Mouse (Mus musculus): ENCODE data around the gene Exoc6b. TPM values are rescaled to one million over a fixed set of nuclear protein-coding genes. Genes with fewer than 3 reads are reported as not detected.
A peak's percentile ranks its signal among the peaks of the same experiment; 100 is the strongest.

Exoc6b gene
- total and polyA plus RNA-seq, 3 experiments: 0.76 to 8.7 (median 6.9) TPM

DNA sequence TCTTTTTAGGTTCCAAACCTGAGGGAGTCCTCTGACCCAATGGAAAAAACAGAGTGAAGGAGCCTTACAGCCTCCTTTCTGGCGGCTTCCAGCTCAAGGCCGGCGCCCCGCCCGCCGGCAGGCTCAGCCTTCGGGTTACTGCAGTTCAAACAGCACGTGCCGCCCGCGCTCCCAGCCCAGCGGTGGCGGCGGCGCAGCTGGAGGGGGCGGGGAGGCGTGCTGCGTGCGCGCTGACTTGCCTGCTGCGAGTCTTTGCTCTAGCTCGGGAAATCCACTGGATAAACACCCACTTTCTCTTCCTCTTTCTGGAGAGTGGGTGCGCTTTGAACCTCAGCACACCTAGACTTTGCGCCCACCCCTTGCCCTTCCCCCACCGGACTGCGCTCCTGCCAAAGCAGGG is 485.9 kb downstream of the Exoc6b start:
- TF ChIP-seq TAL1 (conservative IDR thresholded peaks at IDR 0.05; ENCODE audit: low read depth, low read length) (no peak), GATA2 (IDR thresholded peaks at IDR 0.05; ENCODE audit: borderline replicate concordance, low read depth, low read length) (no peak), CTCF (IDR thresholded peaks at IDR 0.05; ENCODE audit: low read depth, low read length) (no peak), GATA1 (IDR thresholded peaks at IDR 0.05; ENCODE audit: borderline replicate concordance, low read length) (no peak), POLR2AphosphoS5 (IDR thresholded peaks at IDR 0.05; ENCODE audit: insufficient replicate concordance, low read depth, low read length) (no peak)
- no peak for DNase-seq (ENCODE audit: low spot score)
- H3K36me3 ChIP-seq (replicated peaks): no peaks in the 10 kb centered on the region
- H3K4me3 ChIP-seq (ENCODE audit: low read depth, low read length): no peak overlapping the region
- H3K4me1 ChIP-seq (ENCODE audit: insufficient read depth, low read depth, low read length): no peaks in the 10 kb centered on the region
- peaks cover 19% of the 10 kb centered on the region for H3K9me3 ChIP-seq (replicated peaks)
- peaks cover 49% of the 10 kb centered on the region for H3K27me3 ChIP-seq (ENCODE audit: insufficient read depth, low read length)
- no peak for ATAC-seq (ENCODE audit: extremely low read depth, insufficient number of reproducible peaks, low FRiP score, poor library complexity, severe bottlenecking)

DNA sequence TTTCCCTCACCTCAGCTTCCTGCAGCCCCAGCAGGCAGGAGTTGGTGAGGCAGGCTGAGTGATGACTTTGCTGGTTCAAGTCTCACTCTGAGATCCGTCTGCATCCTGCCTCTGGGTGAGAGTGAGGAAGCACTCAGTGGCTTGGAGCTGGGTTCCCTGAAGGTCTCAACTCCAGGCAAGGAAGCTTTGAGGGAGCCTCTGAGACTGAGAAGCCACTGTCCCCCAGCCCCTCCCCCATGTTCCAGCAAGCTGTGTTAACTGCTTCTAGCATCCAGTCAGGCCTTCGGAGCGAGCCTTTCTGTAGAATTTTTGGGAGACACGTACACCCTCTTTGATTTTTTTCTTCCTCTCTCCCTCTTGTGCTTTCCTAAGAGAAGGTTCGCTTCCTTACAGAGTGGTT is 486.5 kb downstream of the Exoc6b start:
- no peaks in the 10 kb centered on the region for H3K4me1 ChIP-seq (ENCODE audit: insufficient read depth, low read depth, low read length)
- DNase-seq (ENCODE audit: low spot score) (no peak), ATAC-seq (ENCODE audit: extremely low read depth, insufficient number of reproducible peaks, low FRiP score, poor library complexity, severe bottlenecking) (no peak)
- H3K36me3 ChIP-seq (replicated peaks): no peaks in the 10 kb centered on the region
- TF ChIP-seq GATA2 (IDR thresholded peaks at IDR 0.05; ENCODE audit: borderline replicate concordance, low read depth, low read length): no peak
- TF ChIP-seq TAL1 (conservative IDR thresholded peaks at IDR 0.05; ENCODE audit: low read depth, low read length): no peak
- TF ChIP-seq GATA1 (IDR thresholded peaks at IDR 0.05; ENCODE audit: borderline replicate concordance, low read length): no peak
- TF ChIP-seq POLR2AphosphoS5 (IDR thresholded peaks at IDR 0.05; ENCODE audit: insufficient replicate concordance, low read depth, low read length): no peak
- no peak for TF ChIP-seq CTCF (IDR thresholded peaks at IDR 0.05; ENCODE audit: low read depth, low read length)
- peaks cover 18% of the 10 kb centered on the region for H3K9me3 ChIP-seq (replicated peaks)
- peaks cover 46% of the 10 kb centered on the region for H3K27me3 ChIP-seq (ENCODE audit: insufficient read depth, low read length)
- no peak overlapping the region for H3K4me3 ChIP-seq (ENCODE audit: low read depth, low read length)

DNA sequence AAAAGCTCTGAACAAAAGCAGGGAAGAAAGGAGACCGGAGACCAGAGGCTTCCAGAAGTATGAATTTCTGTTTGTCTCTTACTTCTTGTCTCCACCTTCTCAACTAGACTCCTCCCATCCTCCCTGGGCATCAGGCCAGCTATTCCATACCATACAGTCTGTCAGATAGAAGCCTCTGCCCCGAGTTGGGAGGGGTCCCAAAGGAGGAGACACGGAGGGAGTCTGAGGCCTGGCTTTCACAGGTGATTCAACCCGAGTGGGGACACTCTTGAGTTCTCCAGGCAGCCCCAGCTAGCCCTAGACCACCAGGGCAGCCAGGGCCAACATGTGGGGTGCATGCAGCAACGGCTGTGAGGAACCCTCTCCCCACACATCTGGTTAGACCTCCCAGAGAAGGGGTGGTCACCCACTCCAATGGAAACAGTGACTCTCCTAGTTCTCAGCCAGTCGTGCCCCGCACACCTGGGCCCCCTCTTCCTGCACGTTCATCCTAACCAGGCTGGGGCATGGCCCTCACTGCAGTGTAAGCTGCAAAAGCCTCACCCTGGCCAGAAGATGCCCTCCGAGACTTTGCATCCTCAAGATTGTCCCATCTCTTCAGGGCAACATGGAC is 487.4 kb downstream of the Exoc6b start:
- peaks cover 14% of the 10 kb centered on the region for H3K9me3 ChIP-seq (replicated peaks)
- DNase-seq (ENCODE audit: low spot score): no peak
- no peaks in the 10 kb centered on the region for H3K36me3 ChIP-seq (replicated peaks)
- TF ChIP-seq POLR2AphosphoS5 (IDR thresholded peaks at IDR 0.05; ENCODE audit: insufficient replicate concordance, low read depth, low read length) (no peak), GATA2 (IDR thresholded peaks at IDR 0.05; ENCODE audit: borderline replicate concordance, low read depth, low read length) (no peak), TAL1 (conservative IDR thresholded peaks at IDR 0.05; ENCODE audit: low read depth, low read length) (no peak), GATA1 (IDR thresholded peaks at IDR 0.05; ENCODE audit: borderline replicate concordance, low read length) (no peak), CTCF (IDR thresholded peaks at IDR 0.05; ENCODE audit: low read depth, low read length) (no peak)
- no peak for ATAC-seq (ENCODE audit: extremely low read depth, insufficient number of reproducible peaks, low FRiP score, poor library complexity, severe bottlenecking)
- peaks cover 37% of the 10 kb centered on the region; the same call in 1 of the 2 replicates for H3K27me3 ChIP-seq (ENCODE audit: insufficient read depth, low read length)
- H3K4me1 ChIP-seq (ENCODE audit: insufficient read depth, low read depth, low read length): no peaks in the 10 kb centered on the region
- H3K4me3 ChIP-seq (ENCODE audit: low read depth, low read length): no peak overlapping the region

DNA sequence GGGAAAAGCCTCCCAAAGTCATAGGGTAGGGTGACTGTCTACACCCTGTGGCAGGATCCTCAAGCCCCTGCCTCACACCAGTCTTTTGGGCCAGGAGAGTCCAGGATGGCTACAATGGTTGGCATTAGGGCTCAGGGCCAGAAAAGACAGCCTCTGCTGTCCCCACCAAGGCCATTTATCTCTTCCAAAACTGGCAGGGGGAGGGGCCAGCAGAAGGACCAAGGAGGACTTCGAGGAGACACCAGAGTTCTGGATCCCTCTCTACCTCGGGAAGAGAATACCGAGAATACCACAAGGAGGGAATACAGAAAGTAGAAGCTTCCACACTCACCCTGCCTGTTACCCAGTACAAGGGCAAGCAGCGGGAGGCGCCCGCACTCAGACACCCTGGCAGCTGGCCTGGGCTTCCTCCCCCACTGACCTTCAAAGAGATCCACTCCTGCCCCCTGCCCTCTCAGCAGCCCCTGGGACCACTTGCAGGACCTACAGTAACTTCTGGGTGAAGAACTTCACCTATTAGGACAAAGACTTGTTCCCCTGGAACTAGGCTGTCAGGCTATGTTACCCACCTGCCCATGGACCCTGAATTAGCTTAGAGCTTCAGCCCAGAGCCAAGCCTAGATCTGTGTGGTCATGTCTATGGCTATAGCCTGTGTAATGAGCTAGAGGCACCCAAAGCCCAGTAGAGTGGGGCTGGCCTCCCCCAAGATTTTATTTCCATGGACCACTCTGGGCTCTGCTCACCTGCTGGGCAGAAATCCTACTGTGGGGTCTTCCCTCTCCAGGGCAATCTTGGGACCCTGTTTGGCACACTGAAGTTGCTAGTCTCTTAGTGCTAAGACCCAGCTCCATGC is 488.1 kb downstream of the Exoc6b start:
- no peak for ATAC-seq (ENCODE audit: extremely low read depth, insufficient number of reproducible peaks, low FRiP score, poor library complexity, severe bottlenecking)
- no peak overlapping the region for H3K4me3 ChIP-seq (ENCODE audit: low read depth, low read length)
- DNase-seq (ENCODE audit: low spot score): no peak
- TF ChIP-seq POLR2AphosphoS5 (IDR thresholded peaks at IDR 0.05; ENCODE audit: insufficient replicate concordance, low read depth, low read length) (no peak), TAL1 (conservative IDR thresholded peaks at IDR 0.05; ENCODE audit: low read depth, low read length) (no peak), GATA1 (IDR thresholded peaks at IDR 0.05; ENCODE audit: borderline replicate concordance, low read length) (no peak), GATA2 (IDR thresholded peaks at IDR 0.05; ENCODE audit: borderline replicate concordance, low read depth, low read length) (no peak), CTCF (IDR thresholded peaks at IDR 0.05; ENCODE audit: low read depth, low read length) (no peak)
- H3K27me3 ChIP-seq (ENCODE audit: insufficient read depth, low read length): peaks cover 31% of the 10 kb centered on the region; the same call in 1 of the 2 replicates
- H3K36me3 ChIP-seq (replicated peaks): no peaks in the 10 kb centered on the region
- H3K4me1 ChIP-seq (ENCODE audit: insufficient read depth, low read depth, low read length): no peaks in the 10 kb centered on the region
- peaks cover 14% of the 10 kb centered on the region for H3K9me3 ChIP-seq (replicated peaks)

DNA sequence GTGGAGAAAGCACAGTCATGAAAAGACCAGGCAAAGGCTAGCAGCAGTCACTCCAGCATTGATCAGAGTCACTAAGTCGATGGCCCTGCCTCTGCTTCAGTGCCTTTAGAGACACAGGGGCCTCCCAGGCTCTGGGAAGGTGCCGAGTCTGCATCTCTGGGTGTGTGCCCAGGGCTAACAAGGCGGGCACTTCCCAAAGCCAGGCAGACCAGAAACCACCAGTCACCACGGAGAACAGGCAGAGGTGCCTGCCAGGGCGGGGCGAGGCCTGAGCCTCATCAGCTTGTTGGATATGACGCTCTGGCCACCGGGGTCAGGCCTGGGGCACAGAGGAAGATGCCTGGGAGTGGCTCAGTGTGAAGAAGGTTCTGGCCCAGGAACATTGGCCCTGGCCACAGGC is 489.8 kb downstream of the Exoc6b start:
- peaks cover 23% of the 10 kb centered on the region; the same call in 1 of the 2 replicates for H3K27me3 ChIP-seq (ENCODE audit: insufficient read depth, low read length)
- TF ChIP-seq POLR2AphosphoS5 (IDR thresholded peaks at IDR 0.05; ENCODE audit: insufficient replicate concordance, low read depth, low read length) (no peak), GATA1 (IDR thresholded peaks at IDR 0.05; ENCODE audit: borderline replicate concordance, low read length) (no peak), TAL1 (conservative IDR thresholded peaks at IDR 0.05; ENCODE audit: low read depth, low read length) (no peak)

DNA sequence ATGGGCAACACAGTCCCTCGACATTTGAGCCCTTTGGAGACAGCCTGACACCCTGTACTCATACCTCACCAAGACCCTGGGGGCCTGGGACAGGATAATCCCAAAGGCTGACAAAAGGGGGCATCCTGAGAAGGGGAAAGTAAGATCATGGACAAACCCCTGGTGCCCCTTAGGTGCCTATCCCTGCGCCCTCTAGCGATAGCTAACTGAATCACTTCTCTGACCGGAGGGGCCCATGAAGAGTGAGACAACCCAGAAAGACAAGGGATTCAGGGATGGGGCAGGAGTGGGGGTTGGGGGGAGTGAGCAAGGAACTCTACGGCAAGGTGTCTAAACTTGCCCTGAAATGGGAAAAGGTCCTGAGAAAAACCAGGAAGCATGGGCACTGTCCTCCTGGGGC is 490.4 kb downstream of the Exoc6b start:
- peak; percentile 26 for DNase-seq (ENCODE audit: low spot score)

More for the DNA sequence above, 489.8 kb downstream of the Exoc6b start:
- H3K36me3 ChIP-seq (replicated peaks): no peaks in the 10 kb centered on the region
- H3K9me3 ChIP-seq (replicated peaks): 0 out of 2 replicates have a peak, but pooled peaks cover 4% of the 10 kb centered on the region
- no peaks in the 10 kb centered on the region for H3K4me1 ChIP-seq (ENCODE audit: insufficient read depth, low read depth, low read length)
- DNase-seq (ENCODE audit: low spot score) (no peak), ATAC-seq (ENCODE audit: extremely low read depth, insufficient number of reproducible peaks, low FRiP score, poor library complexity, severe bottlenecking) (no peak)
- H3K4me3 ChIP-seq (ENCODE audit: low read depth, low read length): no peak overlapping the region

More for the DNA sequence above, 490.4 kb downstream of the Exoc6b start:
- Histone ChIP-seq H3K36me3 (replicated peaks) (no peaks in the 10 kb centered on the region), H3K27me3 (ENCODE audit: insufficient read depth, low read length) (peaks cover 23% of the 10 kb centered on the region; the same call in 1 of the 2 replicates), H3K4me1 (ENCODE audit: insufficient read depth, low read depth, low read length) (no peaks in the 10 kb centered on the region), H3K4me3 (ENCODE audit: low read depth, low read length) (no peak overlapping the region), H3K9me3 (replicated peaks) (0 out of 2 replicates have a peak, but pooled peaks cover 1% of the 10 kb centered on the region)
- ATAC-seq (ENCODE audit: extremely low read depth, insufficient number of reproducible peaks, low FRiP score, poor library complexity, severe bottlenecking): no peak
- TF ChIP-seq GATA1 (IDR thresholded peaks at IDR 0.05; ENCODE audit: borderline replicate concordance, low read length): no peak
- TF ChIP-seq CTCF (IDR thresholded peaks at IDR 0.05; ENCODE audit: low read depth, low read length): peak; percentile 30; the same call in 1 of the 2 replicates

All from G1E (cell line).